Mouse (Mus musculus) layer of hippocampus, adult 11-12 months (tissue): ENCODE results near the gene Eaf2.
A peak's percentile ranks its signal among the peaks of the same experiment; 100 is the strongest.
"Not testable (repeated sequence)": the region's sequence is repeated elsewhere in the genome, so short reads cannot be mapped to it uniquely, and the experiment has no call there.

ENCODE experiments used
- DNase-seq: peaks from one replicate; pipeline ENCODE4 v3.0.0; 2022; ENCODE audit warnings: low spot score

The Eaf2 gene

GRCm38 (mm10) chr16:36846894-36847293 is 27.9 kb downstream of the Eaf2 start:
- DNase-seq, result not testable (repeated sequence)

GRCm38 (mm10) chr16:36828820-36829219 is 46.0 kb downstream of the Eaf2 start:
- no peak for DNase-seq

- DNase-seq, result peak; percentile 80
These were observed 46.6 kb downstream of the Eaf2 start, which contains the start of gene Iqcb1 for GRCm38 (mm10) chr16:36828054-36828786. TSS of gene Iqcb1 (plus strand) at chr16:36828385.

- no peak for DNase-seq
These were observed 47.2 kb downstream of the Eaf2 start for GRCm38 (mm10) chr16:36827611-36828053.

- no peak for DNase-seq
These were observed 53.3 kb downstream of the Eaf2 start for GRCm38 (mm10) chr16:36821474-36821873.

- no peak for DNase-seq
These were observed 54.1 kb downstream of the Eaf2 start for GRCm38 (mm10) chr16:36820747-36821146.

- no peak for DNase-seq
These were observed 54.8 kb downstream of the Eaf2 start for GRCm38 (mm10) chr16:36820016-36820415.

- DNase-seq, result peak; percentile 89
These were observed 57.4 kb downstream of the Eaf2 start for GRCm38 (mm10) chr16:36817321-36817926.

GRCm38 (mm10) chr16:36816916-36817315 is 57.9 kb downstream of the Eaf2 start:
- no peak for DNase-seq

- DNase-seq, result no peak
These were observed 61.1 kb downstream of the Eaf2 start for GRCm38 (mm10) chr16:36813680-36814079.

- DNase-seq, result no peak
These were observed 66.2 kb downstream of the Eaf2 start for GRCm38 (mm10) chr16:36808616-36809015.

GRCm38 (mm10) chr16:36802361-36802760 is 72.4 kb downstream of the Eaf2 start:
- DNase-seq, result no peak

GRCm38 (mm10) chr16:36798334-36798733 is 76.5 kb downstream of the Eaf2 start:
- no peak for DNase-seq

- DNase-seq, result no peak
These were observed 79.8 kb downstream of the Eaf2 start for GRCm38 (mm10) chr16:36794976-36795375.

GRCm38 (mm10) chr16:36790166-36790565 is 84.6 kb downstream of the Eaf2 start:
- DNase-seq, result no peak

- no peak for DNase-seq
These were observed 88.3 kb downstream of the Eaf2 start for GRCm38 (mm10) chr16:36786466-36786865.

- DNase-seq, result peak; percentile 20
These were observed 90.0 kb downstream of the Eaf2 start, which contains the start of gene Slc15a2 for GRCm38 (mm10) chr16:36784594-36785313. TSS of gene Slc15a2 (minus strand) at chr16:36784962.

- DNase-seq, result peak; percentile 12
These were observed 90.7 kb downstream of the Eaf2 start for GRCm38 (mm10) chr16:36784146-36784545.

- DNase-seq, result peak; percentile 65
These were observed 99.1 kb downstream of the Eaf2 start for GRCm38 (mm10) chr16:36775658-36776057.

- DNase-seq, result no peak
These were observed 101.8 kb downstream of the Eaf2 start for GRCm38 (mm10) chr16:36772996-36773395.

GRCm38 (mm10) chr16:36771703-36772102 is 103.1 kb downstream of the Eaf2 start:
- DNase-seq, result no peak

- no peak for DNase-seq
These were observed 103.6 kb downstream of the Eaf2 start for GRCm38 (mm10) chr16:36771244-36771643.

- peak; percentile 26 for DNase-seq
These were observed 104.0 kb downstream of the Eaf2 start for GRCm38 (mm10) chr16:36770830-36771229.
